Mouse (Mus musculus) hindbrain, embryonic 16.5 days (tissue): ENCODE measurements around the gene Snx14. TPM values are rescaled to one million over a fixed set of nuclear protein-coding genes. Genes with fewer than 3 reads are reported as not detected.

ENCODE experiments used
- ATAC-seq: fragments of 200-750 bp; cut with Nextera tagmentation; 2 replicates; pipeline ENCODE4 v1.8.0; 2017; ENCODE audit warnings: moderate TSS enrichment, moderate library complexity
- H3K27ac ChIP-seq: fragments of 300-500 bp; sonication (generic); 2 replicates; pipeline ENCODE4 v1.5.1; 2014; ENCODE audit warnings: low read depth, mild to moderate bottlenecking, control low read depth, low read length, moderate library complexity
- H3K27me3 ChIP-seq: fragments of 300-500 bp; sonication (generic); replicated peaks from 2 replicates; pipeline ENCODE4 v1.6.1; 2014; ENCODE audit warnings: low read length; ENCODE audit not compliant: control insufficient read depth, insufficient read depth
- H3K36me3 ChIP-seq: fragments of 300-500 bp; sonication (generic); 2 replicates; pipeline ENCODE4 v1.6.1; 2014; ENCODE audit warnings: mild to moderate bottlenecking, low read length, moderate library complexity, mixed read lengths; ENCODE audit not compliant: control insufficient read depth, insufficient read depth
- H3K4me1 ChIP-seq: fragments of 300-500 bp; sonication (generic); 2 replicates; pipeline ENCODE4 v1.6.1; 2014; ENCODE audit warnings: low read depth, low read length; ENCODE audit not compliant: control insufficient read depth, insufficient read depth
- H3K4me2 ChIP-seq: fragments of 300-500 bp; sonication (generic); 2 replicates; pipeline ENCODE4 v1.6.1; 2014; ENCODE audit warnings: mild to moderate bottlenecking, low read length, control low read depth, moderate library complexity
- H3K4me3 ChIP-seq: fragments of 300-500 bp; sonication (generic); 2 replicates; pipeline ENCODE4 v1.5.1; 2014; ENCODE audit warnings: mild to moderate bottlenecking, low read length, control low read depth, moderate library complexity
- H3K9ac ChIP-seq: fragments of 300-500 bp; sonication (generic); 2 replicates; pipeline ENCODE4 v1.6.1; 2014; ENCODE audit warnings: low read depth, mild to moderate bottlenecking, control low read depth, low read length, moderate library complexity
- H3K9me3 ChIP-seq: fragments of 300-500 bp; sonication (generic); 2 replicates; pipeline ENCODE4 v1.6.1; 2014; ENCODE audit warnings: mild to moderate bottlenecking, low read length, moderate library complexity; ENCODE audit not compliant: control insufficient read depth
- WGBS: fragments of 180-500 bp; shearing (Covaris S2); extraction: QIAGEN DNeasy Blood & Tissue Kit; methylation state at CpG from one replicate; pipeline ENCODE4 v1.1.7; 2014; 5-methylcytosine and 5-hydroxymethylcytosine counted together
- polyA plus RNA-seq: library from polyadenylated mRNA; unstranded; fragments of >200 nt; fragmentation: Nextera tagmentation; extraction: Ambion mirVana; gene quantifications from 2 replicates; pipeline ENCODE4 v1.2.1, GENCODE M21; 2015

Snx14 gene
- polyA plus RNA-seq, 1 experiment from 2014 or later: 41.1 TPM

- no peaks in the 10 kb centered on the region for H3K4me1 ChIP-seq
- 38% methylated on average over 7 of the region's 7 CpGs for WGBS
- H3K36me3 ChIP-seq: no peaks in the 10 kb centered on the region
- H3K4me2 ChIP-seq: no peak overlapping the region
- H3K27ac ChIP-seq: no peak overlapping the region
- H3K9ac ChIP-seq: no peak overlapping the region
- H3K9me3 ChIP-seq: no peaks in the 10 kb centered on the region
- ATAC-seq: no peak
- H3K4me3 ChIP-seq: no peak overlapping the region
- no peaks in the 10 kb centered on the region for H3K27me3 ChIP-seq
Measured at GRCm38 (mm10) chr9:88342241-88342640, 96.5 kb downstream of the Snx14 start.

GRCm38 (mm10) chr9:88340819-88341218 lies 97.9 kb downstream of the Snx14 start:
- Histone ChIP-seq H3K4me3 (no peak overlapping the region), H3K4me1 (no peaks in the 10 kb centered on the region), H3K36me3 (no peaks in the 10 kb centered on the region), H3K9me3 (no peaks in the 10 kb centered on the region), H3K27me3 (no peaks in the 10 kb centered on the region), H3K4me2 (no peak overlapping the region), H3K27ac (no peak overlapping the region), H3K9ac (no peak overlapping the region)
- ATAC-seq: no peak
- 93% methylated on average over 3 of the region's 3 CpGs for WGBS

GRCm38 (mm10) chr9:88335839-88336238 lies 102.9 kb downstream of the Snx14 start:
- H3K9me3 ChIP-seq: no peaks in the 10 kb centered on the region

GRCm38 (mm10) chr9:88332447-88332846 lies 106.3 kb downstream of the Snx14 start:
- WGBS: 15% methylated on average over 3 of the region's 3 CpGs
- no peak overlapping the region for H3K4me3 ChIP-seq
- no peaks in the 10 kb centered on the region for H3K36me3 ChIP-seq
- ATAC-seq: no peak
- H3K9ac ChIP-seq: no peak overlapping the region
- H3K4me2 ChIP-seq: no peak overlapping the region
- H3K4me1 ChIP-seq: no peaks in the 10 kb centered on the region
- H3K27ac ChIP-seq: no peak overlapping the region
- H3K27me3 ChIP-seq: 0 out of 2 replicates have a peak, but pooled peaks cover 4% of the 10 kb centered on the region
- no peaks in the 10 kb centered on the region for H3K9me3 ChIP-seq

More at GRCm38 (mm10) chr9:88335839-88336238, 102.9 kb downstream of the Snx14 start:
- WGBS: 78% methylated on average over 2 of the region's 2 CpGs
- H3K4me2 ChIP-seq: no peak overlapping the region
- H3K4me3 ChIP-seq: no peak overlapping the region
- no peak for ATAC-seq
- H3K4me1 ChIP-seq: no peaks in the 10 kb centered on the region
- H3K27me3 ChIP-seq: no peaks in the 10 kb centered on the region
- H3K9ac ChIP-seq: no peak overlapping the region
- H3K36me3 ChIP-seq: no peaks in the 10 kb centered on the region
- H3K27ac ChIP-seq: no peak overlapping the region

- Histone ChIP-seq H3K4me1 (no peaks in the 10 kb centered on the region), H3K9ac (no peak overlapping the region), H3K4me2 (no peak overlapping the region), H3K36me3 (no peaks in the 10 kb centered on the region), H3K9me3 (no peaks in the 10 kb centered on the region), H3K4me3 (no peak overlapping the region), H3K27ac (no peak overlapping the region), H3K27me3 (0 out of 2 replicates have a peak, but pooled peaks cover 4% of the 10 kb centered on the region)
- WGBS: 84% methylated on average over 3 of the region's 3 CpGs
- ATAC-seq: no peak
Measured at GRCm38 (mm10) chr9:88330316-88330715, 108.4 kb downstream of the Snx14 start.

GRCm38 (mm10) chr9:88329166-88329748 lies 109.5 kb downstream of the Snx14 start:
- H3K4me1 ChIP-seq: no peaks in the 10 kb centered on the region
- H3K9me3 ChIP-seq: no peaks in the 10 kb centered on the region
- H3K36me3 ChIP-seq: no peaks in the 10 kb centered on the region
- no peak overlapping the region for H3K27ac ChIP-seq
- H3K27me3 ChIP-seq: 0 out of 2 replicates have a peak, but pooled peaks cover 4% of the 10 kb centered on the region
- 39% methylated on average over 10 of the region's 10 CpGs for WGBS
- no peak overlapping the region for H3K4me3 ChIP-seq
- no peak overlapping the region for H3K4me2 ChIP-seq
- H3K9ac ChIP-seq: no peak overlapping the region
- no peak for ATAC-seq

GRCm38 (mm10) chr9:88328666-88329065 lies 110.1 kb downstream of the Snx14 start:
- Histone ChIP-seq H3K4me1 (no peaks in the 10 kb centered on the region), H3K27me3 (0 out of 2 replicates have a peak, but pooled peaks cover 4% of the 10 kb centered on the region), H3K27ac (no peak overlapping the region), H3K9ac (no peak overlapping the region), H3K4me3 (no peak overlapping the region), H3K4me2 (no peak overlapping the region), H3K9me3 (no peaks in the 10 kb centered on the region), H3K36me3 (no peaks in the 10 kb centered on the region)
- ATAC-seq: no peak
- WGBS: 25% methylated on average over 5 of the region's 5 CpGs

GRCm38 (mm10) chr9:88326930-88327901 lies 111.5 kb downstream of the Snx14 start, which contains the start of gene Nt5e:
TSS of gene Nt5e (plus strand) at chr9:88327197.
- WGBS: under 1% methylated on average over 53 of the region's 66 CpGs
- no peaks in the 10 kb centered on the region for H3K36me3 ChIP-seq

More at GRCm38 (mm10) chr9:88326930-88327901, 111.5 kb downstream of the Snx14 start, which contains the start of gene Nt5e:
- H3K9ac ChIP-seq: peak within 1 kb of the TSS; percentile 76
- no peaks in the 10 kb centered on the region for H3K4me1 ChIP-seq
- peak within 1 kb of the TSS; percentile 60 for H3K4me3 ChIP-seq
- peak within 1 kb of the TSS; percentile 88 for H3K4me2 ChIP-seq
- no peak within 1 kb of the TSS for H3K27ac ChIP-seq
- peak; percentile 93 for ATAC-seq
- no peaks in the 10 kb centered on the region for H3K9me3 ChIP-seq
- H3K27me3 ChIP-seq: 0 out of 2 replicates have a peak, but pooled peaks cover 4% of the 10 kb centered on the region
